Mouse (Mus musculus): ENCODE results near the gene Zfp871. TPM values are rescaled to one million over a fixed set of nuclear protein-coding genes. Genes with fewer than 3 reads are reported as not detected.

The Zfp871 gene
- polyA plus RNA-seq, 1 experiment from 2014 or later = 81.3 TPM

Other genes with a start within 250 kb of the Zfp871 start
- 0.47 and 1.0 TPM in 2 replicates for gene Cyp4f37, start 167.0 kb downstream of the Zfp871 start, polyA plus RNA-seq (2014; fragmentation: Nextera tagmentation; extraction: Ambion mirVana)
- not detected in 2 replicates for gene Cyp4f40, start 129.4 kb downstream of the Zfp871 start, polyA plus RNA-seq (2014; fragmentation: Nextera tagmentation; extraction: Ambion mirVana)
- 0.78 and 1.3 TPM in 2 replicates for gene Cyp4f15, start 102.7 kb downstream of the Zfp871 start, polyA plus RNA-seq (2014; fragmentation: Nextera tagmentation; extraction: Ambion mirVana)
- gene Zfp811, start 21.6 kb upstream of the Zfp871 start, polyA plus RNA-seq (2014; fragmentation: Nextera tagmentation; extraction: Ambion mirVana) = 43.9 and 54.3 TPM in 2 replicates
- 21.4 and 23.7 TPM in 2 replicates for gene Zfp799, start 42.0 kb upstream of the Zfp871 start, polyA plus RNA-seq (2014; fragmentation: Nextera tagmentation; extraction: Ambion mirVana)
- 6.1 and 11.1 TPM in 2 replicates for gene Zfp870, start 103.4 kb upstream of the Zfp871 start, polyA plus RNA-seq (2014; fragmentation: Nextera tagmentation; extraction: Ambion mirVana)
- not detected in 2 replicates for gene Cyp4f14, start 129.1 kb upstream of the Zfp871 start, polyA plus RNA-seq (2014; fragmentation: Nextera tagmentation; extraction: Ambion mirVana)
- 4.7 and 6.6 TPM in 2 replicates for gene Cyp4f13, start 159.1 kb upstream of the Zfp871 start, polyA plus RNA-seq (2014; fragmentation: Nextera tagmentation; extraction: Ambion mirVana)
- 9.7 and 10.5 TPM in 2 replicates for gene Zfp472, start 177.5 kb upstream of the Zfp871 start, polyA plus RNA-seq (2014; fragmentation: Nextera tagmentation; extraction: Ambion mirVana)
- 20.2 and 24.2 TPM in 2 replicates for gene Zfp952, start 204.8 kb upstream of the Zfp871 start, polyA plus RNA-seq (2014; fragmentation: Nextera tagmentation; extraction: Ambion mirVana)
- gene Zfp763, start 245.1 kb upstream of the Zfp871 start, polyA plus RNA-seq (2014; fragmentation: Nextera tagmentation; extraction: Ambion mirVana) = 30.1 and 35.7 TPM in 2 replicates

Data from midbrain, embryonic 14.5 days (tissue).